Mouse (Mus musculus): ENCODE results near the gene Crybg1. TPM values are rescaled to one million over a fixed set of nuclear protein-coding genes. Genes with fewer than 3 reads are reported as not detected.
A peak's percentile ranks its signal among the peaks of the same experiment; 100 is the strongest.

Crybg1 gene
- total and polyA plus RNA-seq, 3 experiments, result 3.9 to 6.6 (median 5.2) TPM

GRCm38 (mm10) chr10:44110460-44110859 lies 38.2 kb downstream of the Crybg1 start:
- no peak for TF ChIP-seq MYC (IDR thresholded peaks at IDR 0.05; ENCODE audit: low read depth, low read length)
- TF ChIP-seq SMC3 (IDR thresholded peaks at IDR 0.05; ENCODE audit: low read depth, low read length), result peak; percentile 34
- TF ChIP-seq RCOR1 (conservative IDR thresholded peaks at IDR 0.05; ENCODE audit: low read depth, low read length), result no peak
- TF ChIP-seq CTCF (conservative IDR thresholded peaks at IDR 0.05 in 1 of 2, IDR thresholded peaks at IDR 0.05 in 1 of 2; ENCODE audit: low read depth in 2 of 2, low read length in 2 of 2), result peak in 1 of 2 experiments; percentile 43; a peak in 2 of 4 replicates
- no peak for TF ChIP-seq MAX (IDR thresholded peaks at IDR 0.05; ENCODE audit: low read length)
- no peak for TF ChIP-seq JUND (conservative IDR thresholded peaks at IDR 0.05; ENCODE audit: low read depth, low read length)
- TF ChIP-seq RAD21 (IDR thresholded peaks at IDR 0.05; ENCODE audit: low read depth, low read length), result peak; percentile 33
- Histone ChIP-seq H3K4me2 (ENCODE audit: insufficient read depth, low read depth, poor library complexity, severe bottlenecking) (no peak overlapping the region), H3K27ac (ENCODE audit: insufficient read depth, low read depth) (no peak overlapping the region), H3K27me3 (replicated peaks) (no peaks in the 10 kb centered on the region), H3K9me3 (replicated peaks; ENCODE audit: low read length) (peaks cover 7% of the 10 kb centered on the region), H3K79me2 (replicated peaks; ENCODE audit: control insufficient read depth, extremely low read depth, insufficient read depth, poor library complexity, severe bottlenecking) (no peaks in the 10 kb centered on the region), H3K4me1 (ENCODE audit: control insufficient read depth in 1 of 2, insufficient read depth in 2 of 2) (no peaks in the 10 kb centered on the region), H3K9ac (ENCODE audit: insufficient read depth, low read depth) (no peak overlapping the region), H3K4me3 (replicated peaks in 1 of 3; ENCODE audit: low read depth in 2 of 3, low read length in 2 of 3, poor library complexity in 1 of 3) (no peak overlapping the region), H3K36me3 (replicated peaks in 1 of 2; ENCODE audit: control insufficient read depth in 1 of 2, insufficient read depth in 1 of 2, low read length in 1 of 2) (no peaks in the 10 kb centered on the region)
- dilution Hi-C loops (cut with MboI; ENCODE audit: extremely low pct_ligation_motif_present, extremely low pct_unique_long_range_greater_than_20kb, low sequenced_read_pairs), result no loop called here
- DNase-seq (ENCODE audit: extremely low read depth), result no peak
- in situ Hi-C loops (cut with MboI; ENCODE audit: low pct_ligation_motif_present, low pct_unique_long_range_greater_than_20kb, low sequenced_read_pairs), result no loop called here

DNA sequence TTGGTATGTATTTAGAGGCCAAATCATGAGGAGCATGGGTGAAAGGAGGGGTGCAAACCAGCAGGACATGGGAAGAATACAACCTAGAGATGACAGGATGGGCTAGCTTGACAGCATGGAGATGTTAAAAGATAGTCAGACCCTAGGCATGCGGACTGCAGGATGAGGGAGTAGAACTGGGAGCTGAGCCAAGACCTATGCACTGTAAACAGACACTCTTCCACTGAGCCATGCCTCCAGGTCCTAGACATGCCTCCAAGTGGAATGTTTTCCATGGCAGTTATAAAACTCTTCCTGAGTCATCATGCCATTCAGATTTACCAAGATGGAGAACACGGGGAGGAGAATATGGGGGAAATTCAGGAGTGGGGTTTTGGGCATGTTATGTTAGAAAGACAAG lies 53.9 kb downstream of the Crybg1 start:
- DNase-seq (ENCODE audit: extremely low read depth), result no peak
- H3K9me3 ChIP-seq (replicated peaks; ENCODE audit: low read length), result peaks cover 14% of the 10 kb centered on the region
- no peak overlapping the region for H3K27ac ChIP-seq (ENCODE audit: insufficient read depth, low read depth)
- H3K36me3 ChIP-seq (replicated peaks in 1 of 2; ENCODE audit: control insufficient read depth in 1 of 2, insufficient read depth in 1 of 2, low read length in 1 of 2), result no peaks in the 10 kb centered on the region
- H3K27me3 ChIP-seq (replicated peaks), result no peaks in the 10 kb centered on the region
- H3K4me3 ChIP-seq (replicated peaks in 1 of 3; ENCODE audit: low read depth in 2 of 3, low read length in 2 of 3, poor library complexity in 1 of 3), result no peak overlapping the region
- no peak overlapping the region for H3K4me2 ChIP-seq (ENCODE audit: insufficient read depth, low read depth, poor library complexity, severe bottlenecking)
- no peaks in the 10 kb centered on the region for H3K79me2 ChIP-seq (replicated peaks; ENCODE audit: control insufficient read depth, extremely low read depth, insufficient read depth, poor library complexity, severe bottlenecking)
- no peaks in the 10 kb centered on the region for H3K4me1 ChIP-seq (ENCODE audit: control insufficient read depth in 1 of 2, insufficient read depth in 2 of 2)
- H3K9ac ChIP-seq (ENCODE audit: insufficient read depth, low read depth), result no peak overlapping the region
- in situ Hi-C loops (cut with MboI; ENCODE audit: low pct_ligation_motif_present, low pct_unique_long_range_greater_than_20kb, low sequenced_read_pairs), result no loop called here
- no peak for TF ChIP-seq RCOR1 (conservative IDR thresholded peaks at IDR 0.05; ENCODE audit: low read depth, low read length)
- TF ChIP-seq NRF1 (IDR thresholded peaks at IDR 0.05; ENCODE audit: low read depth, low read length), result no peak
- TF ChIP-seq IRF4 (IDR thresholded peaks at IDR 0.05; ENCODE audit: low read depth, low read length), result no peak
- TF ChIP-seq GABPA (IDR thresholded peaks at IDR 0.05; ENCODE audit: insufficient replicate concordance, low read depth, low read length), result no peak
- TF ChIP-seq MAZ (IDR thresholded peaks at IDR 0.05; ENCODE audit: low read depth, low read length), result no peak
- TF ChIP-seq ZMIZ1 (IDR thresholded peaks at IDR 0.05; ENCODE audit: low read depth, low read length), result no peak
- TF ChIP-seq JUND (conservative IDR thresholded peaks at IDR 0.05; ENCODE audit: low read depth, low read length), result no peak
- no peak for TF ChIP-seq USF2 (conservative IDR thresholded peaks at IDR 0.05; ENCODE audit: low read depth, low read length)
- TF ChIP-seq ETS1 (conservative IDR thresholded peaks at IDR 0.05; ENCODE audit: low read depth, low read length), result no peak
- TF ChIP-seq JUN (IDR thresholded peaks at IDR 0.05; ENCODE audit: insufficient read depth, low read depth, low read length), result no peak
- no peak for TF ChIP-seq PAX5 (IDR thresholded peaks at IDR 0.05; ENCODE audit: low read length)
- no peak for TF ChIP-seq BHLHE40 (IDR thresholded peaks at IDR 0.05; ENCODE audit: low read depth, low read length)
- no peak for TF ChIP-seq ZC3H11A (IDR thresholded peaks at IDR 0.05; ENCODE audit: low read depth, low read length)
- no peak for TF ChIP-seq CTCF (conservative IDR thresholded peaks at IDR 0.05 in 1 of 2, IDR thresholded peaks at IDR 0.05 in 1 of 2; ENCODE audit: low read depth in 2 of 2, low read length in 2 of 2)
- TF ChIP-seq CHD1 (IDR thresholded peaks at IDR 0.05; ENCODE audit: low read depth, low read length), result no peak
- no peak for TF ChIP-seq KAT2A (IDR thresholded peaks at IDR 0.05; ENCODE audit: insufficient replicate concordance, low read length)
- no peak for TF ChIP-seq ELF1 (IDR thresholded peaks at IDR 0.05; ENCODE audit: low read depth, low read length)
- dilution Hi-C loops (cut with MboI; ENCODE audit: extremely low pct_ligation_motif_present, extremely low pct_unique_long_range_greater_than_20kb, low sequenced_read_pairs), result no loop called here
